Mouse (Mus musculus) forebrain, embryonic 14.5 days (tissue): ENCODE measurements around the gene Khdc1a. TPM values are rescaled to one million over a fixed set of nuclear protein-coding genes. Genes with fewer than 3 reads are reported as not detected.
"Not testable (repeated sequence)": the region's sequence is repeated elsewhere in the genome, so short reads cannot be mapped to it uniquely, and the experiment has no call there.

Source experiments
- ATAC-seq: fragments of 200-750 bp; cut with Nextera tagmentation; 2 replicates; pipeline ENCODE4 v1.8.0; 2017; ENCODE audit warnings: mild to moderate bottlenecking, moderate library complexity
- DNase-seq: peaks from one replicate; pipeline ENCODE4 v3.0.0-alpha.2; 2015; ENCODE audit warnings: low spot score
- H3K27ac ChIP-seq: fragments of 300-500 bp; sonication (generic); 2 replicates; pipeline ENCODE4 v1.5.1; 2014; ENCODE audit warnings: low read depth, mild to moderate bottlenecking, control low read depth, low read length, moderate library complexity
- H3K27me3 ChIP-seq: fragments of 300-500 bp; sonication (generic); replicated peaks from 2 replicates; pipeline ENCODE4 v1.6.1; 2014; ENCODE audit warnings: low read length, control low read depth, mixed read lengths; ENCODE audit not compliant: control insufficient read depth, insufficient read depth
- H3K36me3 ChIP-seq: fragments of 300-500 bp; sonication (generic); 2 replicates; pipeline ENCODE4 v1.6.1; 2014; ENCODE audit warnings: low read length, control low read depth; ENCODE audit not compliant: control insufficient read depth, insufficient read depth
- H3K4me1 ChIP-seq: fragments of 300-500 bp; sonication (generic); 2 replicates; pipeline ENCODE4 v1.6.1; 2014; ENCODE audit warnings: antibody characterized with exemption, low read length, control low read depth; ENCODE audit not compliant: control insufficient read depth, insufficient read depth
- H3K4me2 ChIP-seq: fragments of 300-500 bp; sonication (generic); 2 replicates; pipeline ENCODE4 v1.6.1; 2014; ENCODE audit warnings: mild to moderate bottlenecking, control low read depth, low read length
- H3K4me3 ChIP-seq: fragments of 300-500 bp; sonication (generic); 2 replicates; pipeline ENCODE4 v1.5.1; 2014; ENCODE audit warnings: low read depth, low read length, control low read depth
- H3K9ac ChIP-seq: fragments of 300-500 bp; sonication (generic); 2 replicates; pipeline ENCODE4 v1.6.1; 2014; ENCODE audit warnings: mild to moderate bottlenecking, low read length, control low read depth, moderate library complexity
- H3K9me3 ChIP-seq: fragments of 300-500 bp; sonication (generic); replicated peaks from 2 replicates; pipeline ENCODE4 v1.6.1; 2016; ENCODE audit warnings: low read length, control low read depth, mixed read lengths; ENCODE audit not compliant: control insufficient read depth
- WGBS: fragments of 180-500 bp; shearing (Covaris S2); extraction: QIAGEN DNeasy Blood & Tissue Kit; methylation state at CpG from one replicate; pipeline ENCODE4 v1.1.7; 2014; 5-methylcytosine and 5-hydroxymethylcytosine counted together
- polyA plus RNA-seq: library from polyadenylated mRNA; unstranded; fragments of >200 nt; fragmentation: Nextera tagmentation; extraction: Ambion mirVana; gene quantifications from 2 replicates; pipeline ENCODE4 v1.2.1, GENCODE M21; 2014

Khdc1a gene
- polyA plus RNA-seq, 1 experiment from 2014 or later, result not detected

- DNase-seq, result peak; percentile 64
- Histone ChIP-seq H3K9me3 (no peaks in the 10 kb centered on the region), H3K4me3 (no peak overlapping the region), H3K4me1 (no peaks in the 10 kb centered on the region), H3K36me3 (no peaks in the 10 kb centered on the region), H3K27ac (no peak overlapping the region), H3K9ac (no peak overlapping the region), H3K27me3 (no peaks in the 10 kb centered on the region), H3K4me2 (no peak overlapping the region)
- WGBS, result 59% methylated on average over 4 of the region's 4 CpGs
- peak; percentile 62 for ATAC-seq
Measured at GRCm38 (mm10) chr1:21344253-21344652, 5.2 kb upstream of the Khdc1a start.

GRCm38 (mm10) chr1:21344752-21345151 is 4.7 kb upstream of the Khdc1a start:
- H3K36me3 ChIP-seq, ATAC-seq, H3K4me3 ChIP-seq, H3K9ac ChIP-seq, H3K27ac ChIP-seq, DNase-seq, H3K9me3 ChIP-seq, H3K27me3 ChIP-seq, H3K4me2 ChIP-seq, H3K4me1 ChIP-seq: not testable (repeated sequence)
- WGBS, result 91% methylated on average over 7 of the region's 7 CpGs

- H3K36me3 ChIP-seq, H3K27ac ChIP-seq, H3K9ac ChIP-seq, ATAC-seq, DNase-seq, H3K9me3 ChIP-seq, H3K27me3 ChIP-seq, H3K4me1 ChIP-seq, H3K4me3 ChIP-seq, H3K4me2 ChIP-seq: not testable (repeated sequence)
- 65% methylated on average over 1 of the region's 1 CpGs for WGBS
Measured at GRCm38 (mm10) chr1:21368031-21368430, 18.6 kb downstream of the Khdc1a start, which contains the start of gene Khdc1c. TSS of gene Khdc1c (plus strand) at chr1:21368331.

GRCm38 (mm10) chr1:21383256-21383655 is 33.8 kb downstream of the Khdc1a start, which contains the start of gene Khdc1b:
TSS of gene Khdc1b (plus strand) at chr1:21383556.
- Histone ChIP-seq H3K36me3 (no peaks in the 10 kb centered on the region), H3K4me1 (no peaks in the 10 kb centered on the region), H3K27me3 (no peaks in the 10 kb centered on the region), H3K4me2 (no peak within 1 kb of the TSS), H3K4me3 (no peak within 1 kb of the TSS), H3K9ac (no peak within 1 kb of the TSS), H3K9me3 (no peaks in the 10 kb centered on the region), H3K27ac (no peak within 1 kb of the TSS)
- ATAC-seq, result no peak
- DNase-seq, result no peak
- WGBS, result 80% methylated on average over 1 of the region's 1 CpGs

GRCm38 (mm10) chr1:21391138-21391671 is 41.8 kb downstream of the Khdc1a start:
- H3K9ac ChIP-seq, result no peak overlapping the region
- H3K27me3 ChIP-seq, result no peaks in the 10 kb centered on the region
- no peak overlapping the region for H3K27ac ChIP-seq
- no peak for DNase-seq
- H3K9me3 ChIP-seq, result no peaks in the 10 kb centered on the region
- no peaks in the 10 kb centered on the region for H3K4me1 ChIP-seq
- no peak overlapping the region for H3K4me2 ChIP-seq
- H3K4me3 ChIP-seq, result no peak overlapping the region
- ATAC-seq, result no peak
- 83% methylated on average over 6 of the region's 6 CpGs for WGBS
- no peaks in the 10 kb centered on the region for H3K36me3 ChIP-seq

Other genes starting within 250 kb of the Khdc1a start
- gene Tmem14a, start 131.1 kb upstream of the Khdc1a start, polyA plus RNA-seq, result 15.9 and 17.8 TPM in 2 replicates
- gene Gsta3, start 109.1 kb upstream of the Khdc1a start, polyA plus RNA-seq, result 0.27 TPM in 1 of 2 replicates, not detected in the other
- gene Khdc1c, start 18.7 kb downstream of the Khdc1a start, polyA plus RNA-seq, result not detected in 2 replicates
- gene Khdc1b, start 33.9 kb downstream of the Khdc1a start, polyA plus RNA-seq, result not detected in 2 replicates